Mouse (Mus musculus) kidney, adult 8-10 months (tissue): ENCODE data around the gene Sox5.

Experiments used
- DNase-seq, 2 experiments: peaks; one replicate each; pipeline ENCODE4 v3.0.0; 2022

The Sox5 gene

GRCm38 (mm10) chr6:144561718-144562117 is 220.1 kb downstream of the Sox5 start:
- DNase-seq, result no peak

GRCm38 (mm10) chr6:144560211-144560610 is 221.6 kb downstream of the Sox5 start:
- no peak for DNase-seq

- no peak for DNase-seq
Measured at GRCm38 (mm10) chr6:144553476-144553875, 228.3 kb downstream of the Sox5 start.

DNA sequence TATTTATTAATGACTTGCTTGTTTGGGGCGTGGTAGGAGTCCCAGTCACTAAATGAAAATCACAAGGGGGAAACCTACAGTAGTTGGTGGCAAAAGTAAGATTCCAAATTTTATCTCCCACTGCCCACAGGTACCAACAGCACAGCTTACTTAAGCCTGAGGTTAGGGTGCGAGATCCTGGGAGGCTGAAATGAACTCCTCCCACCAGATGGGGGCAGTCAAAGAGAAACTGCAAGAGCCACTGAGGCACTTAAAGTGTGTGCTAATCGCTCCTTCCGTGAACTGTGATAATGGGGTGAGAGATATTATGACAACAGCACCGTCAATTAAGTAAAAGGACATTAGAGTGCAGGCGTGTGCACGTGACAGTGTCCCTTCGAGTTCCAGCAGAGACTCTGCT is 232.8 kb downstream of the Sox5 start:
- DNase-seq, result no peak

DNA sequence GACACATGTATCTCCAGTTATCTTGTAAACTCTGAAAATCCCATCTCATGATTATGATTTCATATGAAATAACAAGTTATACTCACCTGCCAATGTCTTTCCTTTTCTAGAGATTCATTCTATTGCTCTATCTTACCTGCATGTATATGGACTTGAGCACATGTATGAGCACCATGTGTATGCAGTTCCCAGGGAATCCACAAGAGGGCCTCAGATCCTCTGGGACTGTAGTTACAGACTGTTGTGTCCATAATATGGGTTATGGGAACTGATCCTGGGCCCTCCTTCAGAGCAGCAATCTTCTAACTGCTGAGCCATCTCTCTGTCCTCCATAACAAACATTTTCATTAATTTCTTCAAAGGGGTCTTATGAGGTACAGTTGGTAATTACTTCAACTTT is 234.6 kb downstream of the Sox5 start:
- DNase-seq, result no peak

DNA sequence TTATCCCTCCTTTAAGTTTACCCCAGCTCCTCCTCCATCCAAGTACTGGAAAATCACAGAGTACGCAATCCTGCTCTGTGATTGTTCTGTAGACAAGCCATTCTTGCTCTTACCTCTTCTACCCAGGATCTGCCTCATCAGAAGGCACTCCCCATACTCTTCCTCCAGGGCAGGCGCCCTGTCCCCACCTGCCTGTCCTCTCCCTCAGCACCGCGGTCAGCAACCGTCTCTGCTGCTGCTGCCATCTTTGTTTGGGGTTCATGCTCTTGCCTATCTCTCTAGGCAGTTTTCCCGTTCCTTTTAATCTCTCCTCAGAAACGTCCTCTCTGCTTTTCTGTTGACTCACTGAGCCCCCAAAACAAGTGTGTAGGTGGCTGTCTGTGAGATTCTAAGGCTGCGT is 236.2 kb downstream of the Sox5 start:
- DNase-seq, result no peak

DNA sequence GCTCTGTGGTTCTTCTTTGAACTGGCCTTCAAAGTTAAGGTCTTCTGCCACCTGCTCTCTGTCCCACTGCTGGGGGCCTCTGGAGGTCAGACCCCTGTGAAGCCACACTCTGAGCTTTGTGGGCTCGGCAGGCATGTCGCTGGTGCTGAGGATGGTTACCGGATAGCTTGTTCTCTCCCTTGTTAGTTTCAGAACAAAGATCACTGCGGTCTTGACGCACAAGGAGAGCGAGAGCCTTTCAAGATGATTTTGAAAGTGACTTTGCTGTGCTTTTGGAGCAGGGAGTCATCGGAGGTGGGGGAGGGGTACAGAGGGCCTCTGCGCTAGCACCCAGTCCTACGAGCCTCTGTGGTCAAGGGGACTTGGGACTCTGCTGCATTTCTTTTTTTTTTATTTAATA is 240.5 kb downstream of the Sox5 start:
- DNase-seq, result no peak

DNA sequence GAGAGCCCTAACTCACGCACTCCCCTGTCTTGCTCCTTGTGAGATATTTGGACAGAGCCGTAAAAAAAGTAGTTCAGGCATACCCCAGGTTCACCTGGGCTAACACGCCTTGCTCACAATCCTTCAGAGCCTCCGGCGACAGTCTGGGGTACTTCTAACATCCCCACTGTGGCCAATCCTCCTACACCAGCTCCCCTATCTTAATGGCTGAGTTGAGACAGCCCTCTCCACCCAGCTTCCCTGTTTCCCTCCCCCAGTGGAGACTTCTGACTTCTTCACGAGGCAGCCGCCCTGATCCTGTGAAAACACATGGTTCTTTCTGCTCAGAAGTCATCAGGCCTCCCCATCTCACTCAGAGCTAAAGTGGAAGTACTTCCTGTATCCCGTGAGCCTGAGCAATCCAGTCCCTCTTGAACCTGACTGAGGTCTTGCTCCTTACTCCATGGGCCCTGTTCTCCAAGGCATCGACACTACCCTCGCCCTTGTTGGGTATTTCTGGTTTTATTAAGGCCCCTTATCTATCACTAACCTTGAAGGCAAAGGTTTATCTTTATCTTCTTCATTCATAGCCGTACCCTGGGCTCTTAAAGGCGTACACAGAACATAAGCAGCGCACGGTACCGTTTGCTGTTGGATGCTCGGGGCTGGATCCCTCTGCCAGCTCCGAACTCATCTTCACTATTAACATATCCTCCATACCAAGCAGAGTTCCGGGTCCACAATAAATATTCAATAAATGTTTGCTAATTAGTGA is 242.2 kb downstream of the Sox5 start:
- no peak for DNase-seq

- no peak for DNase-seq
Measured at GRCm38 (mm10) chr6:144523479-144523878, 258.3 kb downstream of the Sox5 start.

- no peak for DNase-seq
Measured at GRCm38 (mm10) chr6:144518811-144519210, 263.0 kb downstream of the Sox5 start.

- DNase-seq, result no peak
Measured at GRCm38 (mm10) chr6:144515905-144516304, 265.9 kb downstream of the Sox5 start.

- peak; percentile 29 to 31 for DNase-seq
Measured at GRCm38 (mm10) chr6:144513761-144514160, 268.0 kb downstream of the Sox5 start.

DNA sequence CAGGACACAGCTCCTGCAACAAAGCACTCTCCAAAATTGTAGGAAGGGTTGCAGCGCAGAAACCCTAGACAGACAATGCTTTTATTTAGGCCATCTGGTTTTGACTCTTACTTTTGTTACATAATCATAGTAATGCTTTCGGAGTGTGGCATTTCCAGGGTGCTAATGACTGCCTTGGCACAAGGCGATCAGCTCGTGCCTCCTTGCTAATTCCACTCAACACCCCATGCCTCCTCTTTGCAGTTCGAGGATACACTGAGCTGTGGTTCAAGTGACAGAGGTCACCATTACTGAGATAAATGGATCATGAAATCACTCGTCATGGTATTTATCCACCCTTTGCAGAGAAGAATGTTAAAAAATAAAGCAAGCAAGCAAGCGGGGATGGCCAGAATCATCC is 269.9 kb downstream of the Sox5 start:
- DNase-seq, result no peak

DNA sequence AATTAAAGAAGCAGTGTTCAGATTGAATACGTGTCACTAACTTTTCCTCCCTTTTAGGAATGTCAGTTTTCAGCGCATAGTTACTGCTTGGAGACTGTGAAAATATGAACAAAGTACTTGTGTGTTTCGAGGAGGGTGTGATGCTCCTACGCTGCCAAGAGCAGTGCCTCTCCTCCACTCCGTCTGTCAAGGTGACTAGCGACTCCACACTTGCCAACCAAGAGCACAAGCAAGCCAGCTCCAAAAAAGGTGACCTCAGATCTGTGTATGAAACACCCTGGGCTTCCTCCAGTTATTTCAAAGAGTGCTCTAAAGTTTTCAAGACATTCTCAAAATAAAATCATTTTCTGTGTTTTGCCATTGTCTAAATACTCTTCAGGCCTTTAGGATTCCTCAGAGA is 271.6 kb downstream of the Sox5 start:
- DNase-seq, result no peak

DNA sequence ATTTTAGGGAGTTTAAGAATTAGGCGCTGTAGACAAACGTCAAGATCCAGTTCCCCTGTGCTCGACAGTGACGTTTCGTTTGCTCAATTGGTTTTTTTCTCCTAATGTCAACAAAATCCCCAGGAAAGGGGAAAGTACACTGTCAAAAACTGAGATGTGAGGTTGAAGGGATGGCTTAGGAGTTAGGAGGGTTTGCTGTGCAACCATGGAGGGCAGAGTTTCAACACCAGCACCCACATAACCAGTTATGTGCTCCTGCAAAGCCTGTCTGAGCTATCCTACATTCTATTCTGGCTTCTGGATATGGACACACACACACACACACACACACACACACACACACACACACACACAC is 277.6 kb downstream of the Sox5 start:
- no peak for DNase-seq

DNA sequence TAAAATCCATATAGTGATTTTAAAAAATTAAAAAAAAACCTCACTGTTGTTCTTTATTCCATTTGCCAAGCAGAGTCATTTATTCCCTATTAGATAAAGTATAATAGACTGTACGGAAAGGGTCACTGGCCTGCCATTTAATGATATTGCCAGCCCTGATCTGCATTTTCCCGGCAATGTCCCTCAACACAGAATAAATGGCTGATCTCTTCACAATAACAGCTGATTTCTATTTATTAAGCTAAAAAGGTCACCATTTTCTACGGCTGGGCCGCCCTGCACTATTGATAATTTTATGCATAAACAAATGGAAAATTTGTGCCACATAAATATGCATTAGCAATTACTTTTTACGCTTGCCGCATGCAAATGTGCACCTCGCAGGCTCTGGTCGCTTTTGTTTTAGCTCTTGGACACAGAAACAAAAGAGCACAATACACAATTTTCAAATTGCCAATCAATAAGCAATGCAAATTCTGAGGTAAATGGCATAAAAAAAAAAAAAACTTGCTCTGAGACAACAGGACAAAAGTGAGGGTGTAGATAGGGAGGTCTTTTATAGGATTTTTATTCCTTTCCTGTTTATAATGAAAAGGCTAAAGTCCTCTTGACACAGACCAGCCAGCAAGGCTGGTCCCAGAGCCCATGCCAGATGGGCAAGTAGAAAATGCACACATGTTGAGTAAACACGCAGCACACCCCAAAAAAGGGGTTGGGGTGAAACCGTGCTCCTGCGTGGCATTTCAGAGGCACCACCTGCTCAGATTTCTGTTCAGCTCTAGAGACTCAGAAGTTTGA is 278.2 kb downstream of the Sox5 start:
- DNase-seq, result no peak

- no peak for DNase-seq
Measured at GRCm38 (mm10) chr6:144501439-144501838, 280.3 kb downstream of the Sox5 start.

GRCm38 (mm10) chr6:144498177-144498576 is 283.6 kb downstream of the Sox5 start:
- peak in 1 of 2 experiments; percentile 10 for DNase-seq

DNA sequence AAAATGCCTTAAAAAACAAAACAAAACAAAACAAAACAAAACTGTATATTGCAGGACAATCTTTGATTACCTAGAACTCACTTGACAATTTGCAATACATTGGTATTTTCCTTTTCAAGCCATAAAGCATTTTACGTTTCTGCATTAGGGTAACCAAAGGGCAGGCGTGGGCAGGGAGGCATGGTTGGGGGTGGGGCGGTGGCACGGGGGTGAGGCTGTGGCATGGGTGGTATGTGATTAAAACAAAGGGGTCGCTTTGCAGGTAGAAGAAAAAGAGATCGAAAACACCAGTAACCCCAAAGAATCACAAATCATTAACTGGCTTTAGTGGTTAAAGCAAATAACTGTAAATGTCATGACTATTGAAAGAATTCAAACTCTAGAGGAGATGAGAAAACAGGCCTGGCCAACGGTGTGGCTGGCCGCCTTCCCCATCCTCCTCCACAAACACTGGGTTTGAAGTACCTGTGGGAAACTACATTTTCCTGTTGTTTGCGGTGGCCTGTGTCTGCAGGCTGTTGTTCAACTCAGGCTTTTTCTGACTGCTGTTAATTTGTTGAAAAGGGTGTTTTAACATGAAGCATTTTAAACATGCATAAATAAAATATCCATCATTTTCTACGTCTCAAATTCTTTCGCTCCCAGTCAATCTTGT is 289.9 kb downstream of the Sox5 start:
- DNase-seq, result no peak

DNA sequence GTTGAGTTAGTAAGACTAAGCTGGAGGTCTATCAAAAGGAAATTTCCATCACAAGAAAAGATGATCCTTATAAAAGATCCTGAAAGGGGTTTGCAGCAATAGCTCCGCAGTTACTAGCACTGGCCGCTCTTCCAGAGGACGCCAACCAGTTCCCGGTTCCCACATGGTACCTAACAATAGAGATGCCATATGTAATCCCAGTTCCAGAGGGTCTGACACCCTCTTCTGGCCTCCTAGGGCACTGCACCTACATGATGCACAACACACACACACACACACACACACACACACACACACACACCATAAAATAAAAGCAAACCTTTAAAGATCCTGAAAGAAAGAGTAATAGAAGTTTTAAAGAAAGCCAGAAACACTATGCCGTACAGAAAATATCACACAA is 290.9 kb downstream of the Sox5 start:
- DNase-seq, result no peak

GRCm38 (mm10) chr6:144485578-144485977 is 296.2 kb downstream of the Sox5 start:
- no peak for DNase-seq

- DNase-seq, result no peak
Measured at GRCm38 (mm10) chr6:144483166-144483565, 298.6 kb downstream of the Sox5 start.

- no peak for DNase-seq
Measured at GRCm38 (mm10) chr6:144480648-144481528, 300.9 kb downstream of the Sox5 start.
